Mouse (Mus musculus): ENCODE measurements at regions not wholly inside any gene's neighbourhood (a gene's known extent, or its start where the extent isn't known, plus 50 kb on each side); places are given as distances from the start of the nearest gene placed in this dataset.

DNA sequence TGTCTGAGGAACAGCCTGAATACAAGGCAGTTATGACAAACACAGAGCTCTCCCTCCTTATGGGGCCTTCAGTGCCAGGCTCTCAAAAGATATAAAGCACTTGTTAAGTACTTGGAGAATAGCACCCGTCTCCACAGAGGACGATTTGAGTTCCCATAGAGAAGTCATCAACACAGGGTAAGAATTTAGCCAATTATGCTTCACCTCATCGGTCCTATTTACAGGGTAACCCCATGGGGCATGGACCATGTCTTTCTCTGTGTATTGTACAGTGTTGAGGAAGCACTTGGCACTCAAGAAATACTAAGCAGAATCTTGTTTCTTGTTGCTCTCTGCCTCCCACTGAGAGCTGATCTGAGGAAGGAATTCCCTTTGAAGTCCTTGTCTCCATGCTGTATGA lies 565.3 kb upstream of the Lcorl start:
- Histone ChIP-seq H3K9me3 (replicated peaks; ENCODE audit: control insufficient read depth, low read length) (no peaks in the 10 kb centered on the region), H3K36me3 (replicated peaks; ENCODE audit: control insufficient read depth, insufficient read depth, low read length) (no peaks in the 10 kb centered on the region), H3K4me1 (ENCODE audit: control insufficient read depth, insufficient read depth) (no peaks in the 10 kb centered on the region), H3K27ac (ENCODE audit: low read depth) (no peak overlapping the region), H3K9ac (replicated peaks; ENCODE audit: low read depth, low read length) (no peak overlapping the region), H3K27me3 (ENCODE audit: control insufficient read depth, insufficient read depth, low read length) (no peaks in the 10 kb centered on the region), H3K4me3 (ENCODE audit: low read depth, low read length) (no peak overlapping the region), H3K4me2 (ENCODE audit: low read depth, low read length) (no peak overlapping the region)
- no peak for TF ChIP-seq EP300 (IDR thresholded peaks at IDR 0.05; ENCODE audit: low read depth)
- no peak for TF ChIP-seq CTCF (IDR thresholded peaks at IDR 0.05; ENCODE audit: low read depth)
- DNase-seq (ENCODE audit: low spot score) (no peak), ATAC-seq (ENCODE audit: insufficient read depth, low read depth) (no peak)
- WGBS: 69% methylated on average over 3 of the region's 3 CpGs

DNA sequence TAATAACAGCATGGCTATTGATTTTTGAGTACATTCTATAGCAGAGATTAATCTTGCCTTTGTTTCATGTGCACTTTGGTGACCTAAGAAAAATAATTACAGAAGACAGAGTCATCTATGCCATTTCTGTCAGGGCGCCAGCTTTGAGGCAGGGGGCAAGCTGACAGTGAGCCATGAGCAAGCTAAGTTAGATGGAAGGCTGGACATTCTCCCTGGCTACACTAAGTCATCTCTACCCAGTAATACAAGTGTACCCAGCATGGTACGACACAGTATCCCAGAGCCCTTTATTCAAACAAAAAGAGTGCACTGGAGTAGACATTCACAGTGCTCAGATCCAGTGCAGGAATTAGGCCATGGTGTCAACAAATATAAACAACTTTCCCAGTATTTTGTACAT lies 549.6 kb upstream of the Lcorl start:
- ATAC-seq (ENCODE audit: insufficient read depth, low read depth) (no peak), DNase-seq (ENCODE audit: low spot score) (no peak)
- no peak overlapping the region for H3K27ac ChIP-seq (ENCODE audit: low read depth)
- TF ChIP-seq CTCF (IDR thresholded peaks at IDR 0.05; ENCODE audit: low read depth) (no peak), EP300 (IDR thresholded peaks at IDR 0.05; ENCODE audit: low read depth) (no peak)
- H3K9me3 ChIP-seq (replicated peaks; ENCODE audit: control insufficient read depth, low read length): no peaks in the 10 kb centered on the region
- H3K4me2 ChIP-seq (ENCODE audit: low read depth, low read length): no peak overlapping the region
- no peaks in the 10 kb centered on the region for H3K36me3 ChIP-seq (replicated peaks; ENCODE audit: control insufficient read depth, insufficient read depth, low read length)
- H3K4me1 ChIP-seq (ENCODE audit: control insufficient read depth, insufficient read depth): no peaks in the 10 kb centered on the region
- WGBS: 78% methylated on average over 2 of the region's 2 CpGs
- no peak overlapping the region for H3K9ac ChIP-seq (replicated peaks; ENCODE audit: low read depth, low read length)
- no peak overlapping the region for H3K4me3 ChIP-seq (ENCODE audit: low read depth, low read length)
- no peaks in the 10 kb centered on the region for H3K27me3 ChIP-seq (ENCODE audit: control insufficient read depth, insufficient read depth, low read length)

DNA sequence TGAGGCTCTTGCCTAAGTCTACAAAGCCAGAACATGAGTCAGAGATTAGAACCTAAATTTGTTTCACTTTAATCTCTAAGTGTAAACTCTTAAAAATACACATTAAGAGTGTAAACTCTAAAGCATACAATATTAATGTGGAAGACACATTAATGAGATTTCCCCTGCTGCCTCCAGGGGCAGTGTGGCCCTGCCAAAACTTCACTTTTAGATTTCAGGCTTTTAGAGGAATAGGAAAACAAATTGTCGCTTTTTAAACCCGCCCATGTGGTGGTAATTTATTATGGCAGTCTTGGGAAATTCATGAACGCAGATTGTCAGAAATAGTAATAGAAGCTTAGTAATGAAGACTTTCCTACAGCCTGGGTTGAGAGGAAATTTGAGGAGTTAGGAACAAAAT lies 549.0 kb upstream of the Lcorl start:
- H3K9ac ChIP-seq (replicated peaks; ENCODE audit: low read depth, low read length): no peak overlapping the region
- no peaks in the 10 kb centered on the region for H3K27me3 ChIP-seq (ENCODE audit: control insufficient read depth, insufficient read depth, low read length)
- H3K4me3 ChIP-seq (ENCODE audit: low read depth, low read length): no peak overlapping the region
- H3K36me3 ChIP-seq (replicated peaks; ENCODE audit: control insufficient read depth, insufficient read depth, low read length): no peaks in the 10 kb centered on the region
- TF ChIP-seq EP300 (IDR thresholded peaks at IDR 0.05; ENCODE audit: low read depth): no peak
- TF ChIP-seq CTCF (IDR thresholded peaks at IDR 0.05; ENCODE audit: low read depth): peak; percentile 27
- no peaks in the 10 kb centered on the region for H3K9me3 ChIP-seq (replicated peaks; ENCODE audit: control insufficient read depth, low read length)
- 42% methylated on average over 3 of the region's 3 CpGs for WGBS
- no peak overlapping the region for H3K4me2 ChIP-seq (ENCODE audit: low read depth, low read length)
- ATAC-seq (ENCODE audit: insufficient read depth, low read depth) (no peak), DNase-seq (ENCODE audit: low spot score) (no peak)
- H3K4me1 ChIP-seq (ENCODE audit: control insufficient read depth, insufficient read depth): no peaks in the 10 kb centered on the region
- H3K27ac ChIP-seq (ENCODE audit: low read depth): no peak overlapping the region

DNA sequence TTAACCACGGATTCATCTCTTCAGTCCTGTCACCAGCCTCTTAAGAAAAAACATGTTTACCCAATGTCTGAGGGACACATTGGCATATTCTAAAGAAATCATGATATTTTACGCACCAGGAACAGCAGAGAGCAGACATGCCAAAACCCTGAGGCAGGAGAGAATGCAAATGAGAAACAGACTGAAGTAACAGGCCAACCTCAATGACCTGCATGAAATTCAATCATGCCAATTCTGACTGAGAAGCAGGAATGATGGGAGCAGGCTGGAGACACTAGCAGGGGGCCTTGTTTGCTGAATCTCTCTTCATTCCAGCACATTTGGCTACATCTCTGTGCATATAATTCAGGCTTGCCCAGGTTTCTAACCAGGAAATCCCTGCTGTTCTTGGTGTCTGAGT lies 529.2 kb upstream of the Lcorl start:
- no peak overlapping the region for H3K27ac ChIP-seq (ENCODE audit: low read depth)
- WGBS: 44% methylated on average over 2 of the region's 2 CpGs
- no peaks in the 10 kb centered on the region for H3K36me3 ChIP-seq (replicated peaks; ENCODE audit: control insufficient read depth, insufficient read depth, low read length)
- no peak overlapping the region for H3K4me3 ChIP-seq (ENCODE audit: low read depth, low read length)
- TF ChIP-seq EP300 (IDR thresholded peaks at IDR 0.05; ENCODE audit: low read depth): no peak
- no peak for TF ChIP-seq CTCF (IDR thresholded peaks at IDR 0.05; ENCODE audit: low read depth)
- H3K4me2 ChIP-seq (ENCODE audit: low read depth, low read length): no peak overlapping the region
- ATAC-seq (ENCODE audit: insufficient read depth, low read depth): no peak
- H3K9me3 ChIP-seq (replicated peaks; ENCODE audit: control insufficient read depth, low read length): no peaks in the 10 kb centered on the region
- H3K27me3 ChIP-seq (ENCODE audit: control insufficient read depth, insufficient read depth, low read length): no peaks in the 10 kb centered on the region
- no peaks in the 10 kb centered on the region for H3K4me1 ChIP-seq (ENCODE audit: control insufficient read depth, insufficient read depth)
- no peak for DNase-seq (ENCODE audit: low spot score)
- H3K9ac ChIP-seq (replicated peaks; ENCODE audit: low read depth, low read length): no peak overlapping the region

DNA sequence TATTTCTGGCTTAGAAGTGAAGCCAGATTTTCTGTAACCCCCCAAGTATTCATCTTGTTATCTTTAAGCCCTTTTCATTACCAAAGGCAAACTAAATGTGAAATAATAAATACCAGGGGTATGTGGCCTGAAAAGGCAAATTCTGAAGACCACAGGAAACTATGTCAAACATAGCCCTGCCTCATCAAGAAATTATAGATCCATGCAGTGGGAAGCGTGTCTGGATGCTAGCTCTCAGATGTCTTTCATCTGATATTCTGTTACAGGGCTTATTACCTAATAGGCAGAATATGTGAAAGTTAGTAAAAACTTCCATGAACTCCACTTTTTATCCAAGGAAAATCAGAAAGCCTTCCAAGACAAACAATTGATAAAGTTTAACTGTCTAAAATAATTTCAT lies 509.9 kb upstream of the Lcorl start:
- Histone ChIP-seq H3K4me2 (ENCODE audit: low read depth, low read length) (no peak overlapping the region), H3K9ac (replicated peaks; ENCODE audit: low read depth, low read length) (no peak overlapping the region), H3K27me3 (ENCODE audit: control insufficient read depth, insufficient read depth, low read length) (no peaks in the 10 kb centered on the region), H3K9me3 (replicated peaks; ENCODE audit: control insufficient read depth, low read length) (no peaks in the 10 kb centered on the region), H3K4me1 (ENCODE audit: control insufficient read depth, insufficient read depth) (no peaks in the 10 kb centered on the region), H3K36me3 (replicated peaks; ENCODE audit: control insufficient read depth, insufficient read depth, low read length) (no peaks in the 10 kb centered on the region), H3K27ac (ENCODE audit: low read depth) (no peak overlapping the region), H3K4me3 (ENCODE audit: low read depth, low read length) (no peak overlapping the region)
- ATAC-seq (ENCODE audit: insufficient read depth, low read depth): no peak
- no peak for DNase-seq (ENCODE audit: low spot score)
- TF ChIP-seq EP300 (IDR thresholded peaks at IDR 0.05; ENCODE audit: low read depth): no peak
- TF ChIP-seq CTCF (IDR thresholded peaks at IDR 0.05; ENCODE audit: low read depth): no peak
- WGBS: 52% methylated on average over 1 of the region's 1 CpGs

DNA sequence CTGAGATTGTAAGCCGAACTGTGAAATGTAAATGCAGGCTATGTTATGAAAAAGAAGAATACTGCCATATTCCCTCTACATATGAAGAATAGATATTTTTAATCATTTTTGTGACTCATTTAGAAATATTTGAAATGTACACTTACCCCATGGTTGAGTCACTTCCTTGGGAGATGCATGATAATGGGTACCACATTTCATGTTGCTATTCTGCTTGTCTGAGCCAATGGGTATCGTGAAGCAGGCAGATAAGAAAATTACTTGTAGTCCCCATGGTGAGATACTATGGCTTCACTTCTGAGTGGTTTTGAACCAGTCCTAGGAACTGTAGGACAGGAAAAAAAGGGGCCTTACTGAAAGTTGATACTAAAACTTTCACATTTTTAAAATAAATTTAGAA lies 506.2 kb upstream of the Lcorl start:
- Histone ChIP-seq H3K36me3 (replicated peaks; ENCODE audit: control insufficient read depth, insufficient read depth, low read length) (no peaks in the 10 kb centered on the region), H3K27me3 (ENCODE audit: control insufficient read depth, insufficient read depth, low read length) (no peaks in the 10 kb centered on the region), H3K9ac (replicated peaks; ENCODE audit: low read depth, low read length) (no peak overlapping the region), H3K4me2 (ENCODE audit: low read depth, low read length) (no peak overlapping the region), H3K4me1 (ENCODE audit: control insufficient read depth, insufficient read depth) (no peaks in the 10 kb centered on the region), H3K4me3 (ENCODE audit: low read depth, low read length) (no peak overlapping the region), H3K27ac (ENCODE audit: low read depth) (no peak overlapping the region), H3K9me3 (replicated peaks; ENCODE audit: control insufficient read depth, low read length) (no peaks in the 10 kb centered on the region)
- ATAC-seq (ENCODE audit: insufficient read depth, low read depth): no peak
- TF ChIP-seq EP300 (IDR thresholded peaks at IDR 0.05; ENCODE audit: low read depth) (no peak), CTCF (IDR thresholded peaks at IDR 0.05; ENCODE audit: low read depth) (no peak)
- 75% methylated on average over 2 of the region's 2 CpGs for WGBS
- no peak for DNase-seq (ENCODE audit: low spot score)
